Mouse (Mus musculus) heart, postnatal 10 days (tissue): ENCODE data around the gene Cyld. TPM values are rescaled to one million over a fixed set of nuclear protein-coding genes. Genes with fewer than 3 reads are reported as not detected.

ENCODE experiments used
- DNase-seq, 2 experiments: peaks; one replicate each; pipeline ENCODE4 v3.0.0; 2021
- intact Hi-C: fragments of 180-260 bp; cut with DNase I; formaldehyde crosslinking; loops from one replicate; pipeline ENCODE4 v1.15.1; 2025
- total RNA-seq, 2 experiments: library from RNA; stranded (reverse); gene quantifications; 2 replicates each; pipeline ENCODE4 v1.2.3; 2021

Gene Cyld
- total RNA-seq, 2 experiments from 2014 or later: 19.8 to 22.0 TPM

GRCm38 (mm10) chr8:88686226-88686905, 10.5 kb upstream of the Cyld start:
- DNase-seq: no peak
- intact Hi-C loops: no loop called here

GRCm38 (mm10) chr8:88686906-88687235, 10.0 kb upstream of the Cyld start:
- no peak for DNase-seq
- intact Hi-C loops: no loop called here

GRCm38 (mm10) chr8:88689151-88689550, 7.7 kb upstream of the Cyld start:
- no peak for DNase-seq
- intact Hi-C loops: no loop called here

- DNase-seq: no peak
- intact Hi-C loops: no loop called here
Measured at GRCm38 (mm10) chr8:88689891-88690290, 6.9 kb upstream of the Cyld start.

DNA sequence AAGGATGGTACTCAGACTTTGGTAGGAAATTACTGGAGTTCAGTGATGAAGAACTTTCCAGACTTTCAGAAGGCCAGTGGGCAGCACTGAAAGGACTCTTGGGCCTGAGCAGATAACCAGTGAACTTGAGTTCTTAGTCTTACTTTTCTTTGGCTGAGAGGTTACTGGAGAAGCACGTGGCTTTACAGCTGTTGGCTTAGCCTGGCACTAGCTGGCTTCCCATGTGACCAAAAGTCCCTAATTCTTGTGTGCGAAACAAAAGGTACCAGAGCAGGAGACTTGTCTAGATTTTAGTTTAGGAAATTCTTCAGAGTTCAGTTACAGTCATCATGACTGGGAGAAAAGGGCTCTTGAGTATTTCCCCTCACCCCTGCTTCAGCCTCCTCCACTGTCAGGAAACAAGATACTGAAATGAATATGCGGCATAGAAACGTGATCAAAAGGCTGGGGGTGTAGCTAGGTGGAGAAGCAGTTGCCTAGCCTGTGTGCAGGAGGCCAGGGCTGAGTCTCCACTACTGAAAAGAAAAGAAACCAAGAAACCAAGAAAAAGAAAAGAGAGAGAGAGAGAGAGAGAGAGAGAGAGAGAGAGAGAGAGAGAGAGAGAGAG, 5.4 kb upstream of the Cyld start:
- intact Hi-C loops: no loop called here
- DNase-seq: no peak

GRCm38 (mm10) chr8:88691961-88692360, 4.9 kb upstream of the Cyld start:
- intact Hi-C loops: no loop called here
- DNase-seq: no peak

- intact Hi-C loops: no loop called here
- no peak for DNase-seq
Measured at GRCm38 (mm10) chr8:88692866-88693265, 4.0 kb upstream of the Cyld start.

- intact Hi-C loops: no loop called here
- DNase-seq: no peak
Measured at GRCm38 (mm10) chr8:88693376-88693775, 3.5 kb upstream of the Cyld start.

DNA sequence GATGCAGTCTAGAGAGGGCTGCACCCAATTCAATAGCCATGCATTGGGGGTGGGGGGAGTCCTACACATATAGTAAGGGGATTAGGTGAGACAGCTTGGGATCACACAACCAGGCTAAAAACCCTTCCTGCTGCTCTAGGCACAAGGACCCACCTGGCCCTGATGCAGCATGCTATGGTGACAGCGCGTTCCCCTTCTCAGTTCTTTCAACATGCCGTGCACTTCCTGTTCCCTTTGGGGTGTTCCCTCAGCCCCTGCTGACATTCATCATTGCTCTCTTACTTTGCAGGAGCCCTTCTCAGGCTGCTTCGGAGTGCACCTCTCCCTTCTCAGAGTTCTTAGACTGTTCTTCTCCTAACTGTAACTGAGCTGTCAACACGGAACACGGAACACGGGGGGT, 2.5 kb upstream of the Cyld start:
- intact Hi-C loops: no loop called here
- DNase-seq: peak in 1 of 2 experiments; percentile 16

GRCm38 (mm10) chr8:88696228-88696627, 600 bp upstream of the Cyld start:
- intact Hi-C loops: loop anchor here (5.0 kb wide), 2 partner anchors 49 to 334 kb away; partner anchors contain the start of genes Brd7 and Nod2
- peak in 1 of 2 experiments; percentile 20 for DNase-seq

- intact Hi-C loops: loop anchor here (5.0 kb wide), 2 partner anchors 50 to 335 kb away; partner anchors contain the start of genes Brd7 and Nod2
- peak; percentile 61 for DNase-seq
Measured at GRCm38 (mm10) chr8:88697642-88698031, 809 bp downstream of the Cyld start.

GRCm38 (mm10) chr8:88698048-88698447, 1.2 kb downstream of the Cyld start:
- DNase-seq: no peak
- intact Hi-C loops: loop anchor here (5.0 kb wide), 2 partner anchors 51 to 336 kb away; partner anchors contain the start of genes Brd7 and Nod2

DNA sequence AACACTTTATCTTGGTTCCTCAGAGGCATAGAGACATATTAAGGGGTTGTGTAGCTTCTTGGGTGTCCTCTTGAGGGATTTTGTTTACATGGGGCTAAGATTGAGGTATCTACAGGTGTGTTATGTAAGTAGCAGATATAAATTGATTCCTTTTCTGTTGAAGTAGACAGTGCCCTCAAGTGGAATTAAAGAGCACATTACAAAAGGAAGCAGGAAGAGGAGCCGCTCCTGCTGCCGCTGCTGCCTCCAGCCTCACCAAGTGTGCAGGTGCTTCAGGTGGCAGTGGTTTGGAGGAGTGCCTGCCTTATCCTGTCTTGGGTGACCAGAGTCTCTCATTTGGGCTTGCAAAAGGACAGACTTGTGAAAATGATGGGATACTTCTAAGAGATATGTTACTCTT, 4.8 kb downstream of the Cyld start:
- intact Hi-C loops: loop anchor here (2.0 to 5.0 kb wide), 3 partner anchors 71 to 434 kb away; no protein-coding TSS in a partner anchor
- no peak for DNase-seq

GRCm38 (mm10) chr8:88702816-88703215, 6.0 kb downstream of the Cyld start:
- intact Hi-C loops: loop anchor here (2.0 to 5.0 kb wide), 2 partner anchors 72 to 436 kb away; no protein-coding TSS in a partner anchor
- no peak for DNase-seq

- intact Hi-C loops: no loop called here
- DNase-seq: no peak
Measured at GRCm38 (mm10) chr8:88723256-88723963, 26.6 kb downstream of the Cyld start.

- intact Hi-C loops: loop anchor here (5.0 to 10.0 kb wide), 2 partner anchors 123 to 1030 kb away; no protein-coding TSS in a partner anchor
- peak; percentile 86 to 88 for DNase-seq
Measured at GRCm38 (mm10) chr8:88755175-88755791, 58.5 kb downstream of the Cyld start.

DNA sequence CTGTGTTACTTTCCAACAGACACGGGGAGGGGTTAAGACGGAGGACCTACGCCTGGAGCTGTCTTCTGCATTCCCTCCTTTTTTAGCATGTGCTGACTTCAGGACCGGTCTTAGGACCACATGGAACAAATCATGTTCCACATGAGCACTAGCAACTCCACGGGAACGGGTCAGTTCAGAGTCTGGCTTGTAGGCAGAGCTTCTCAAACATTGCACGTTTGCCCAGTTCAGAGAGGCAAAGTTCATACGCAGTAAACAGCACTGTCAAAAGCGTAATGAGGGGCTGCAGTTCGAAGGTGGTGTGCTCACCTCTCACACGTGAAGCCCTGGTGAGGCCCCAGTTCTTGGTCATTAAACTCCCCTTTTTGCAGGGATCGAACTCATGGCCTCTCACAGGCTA, 65.2 kb downstream of the Cyld start:
- intact Hi-C loops: no loop called here
- no peak for DNase-seq

GRCm38 (mm10) chr8:88771241-88771640, 74.4 kb downstream of the Cyld start:
- intact Hi-C loops: no loop called here

DNA sequence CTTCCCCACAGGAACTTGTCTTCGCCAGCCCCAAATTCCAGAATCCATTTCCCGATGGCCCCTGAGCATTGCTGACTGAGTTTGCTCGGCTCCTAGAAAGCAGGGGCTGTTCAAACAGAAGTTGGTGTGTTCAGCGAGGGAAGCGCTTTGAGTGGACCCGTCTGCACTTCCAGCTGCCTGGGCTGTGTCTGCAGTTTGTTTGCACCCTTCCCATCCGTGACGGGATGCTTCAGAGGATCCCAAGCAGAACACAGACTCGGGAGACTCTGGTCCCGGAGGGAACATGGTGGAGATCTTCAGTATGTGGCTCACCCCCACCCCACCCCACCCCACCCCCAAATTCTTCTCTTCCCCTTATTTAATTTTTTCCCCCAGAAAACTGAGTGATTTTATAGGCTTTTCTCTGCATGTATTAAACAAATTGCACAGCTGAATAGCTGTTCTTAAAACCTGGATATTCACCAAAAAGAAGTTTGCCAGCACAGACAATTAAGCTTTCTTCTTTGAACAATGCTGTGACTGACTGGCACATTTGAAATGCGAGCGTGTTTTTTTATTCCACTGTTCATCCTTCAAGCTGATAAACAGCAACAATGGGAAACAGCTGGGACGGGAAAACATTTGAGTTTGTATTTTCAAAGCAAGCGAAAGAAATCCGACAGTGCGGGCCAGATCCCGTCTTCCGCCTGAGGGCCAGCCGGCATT, 77.9 kb downstream of the Cyld start:
- intact Hi-C loops: no loop called here
- no peak for DNase-seq

More at GRCm38 (mm10) chr8:88771241-88771640, 74.4 kb downstream of the Cyld start:
- DNase-seq: no peak

DNA sequence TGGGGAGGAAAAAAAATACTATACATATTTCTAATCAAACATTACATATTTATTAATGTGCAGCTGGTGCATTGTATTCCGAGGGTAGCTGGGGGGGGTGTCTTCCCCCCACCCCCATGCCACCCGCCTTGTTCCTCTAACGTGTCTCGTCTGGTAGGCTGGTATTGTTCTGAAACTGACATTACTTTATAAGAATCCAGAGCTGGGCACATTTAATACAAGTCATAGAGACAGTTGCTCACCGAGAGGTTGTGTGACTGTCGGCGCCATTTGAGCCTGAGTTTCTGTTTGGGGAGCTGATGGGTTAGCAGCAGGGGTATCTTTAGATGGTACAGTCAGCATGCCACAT, 78.4 kb downstream of the Cyld start:
- intact Hi-C loops: no loop called here
- no peak for DNase-seq

GRCm38 (mm10) chr8:88780142-88780541, 83.3 kb downstream of the Cyld start:
- no peak for DNase-seq
- intact Hi-C loops: no loop called here
